Mouse (Mus musculus) gastrocnemius, adult 2 months (tissue): ENCODE measurements around the gene Gm16181. TPM values are rescaled to one million over a fixed set of nuclear protein-coding genes. Genes with fewer than 3 reads are reported as not detected.
A peak's percentile ranks its signal among the peaks of the same experiment; 100 is the strongest.

ENCODE experiments used
- DNase-seq: peaks from one replicate; pipeline ENCODE4 v3.0.0; 2022
- H3K27ac ChIP-seq: fragments of 200-600 bp; 2 replicates; pipeline ENCODE4 v1.8.1; 2022; ENCODE audit warnings: mild to moderate bottlenecking
- H3K4me3 ChIP-seq: fragments of 200-600 bp; 2 replicates; pipeline ENCODE4 v1.8.1; 2022; ENCODE audit warnings: mild to moderate bottlenecking, moderate library complexity
- CTCF ChIP-seq: fragments of 200-600 bp; IDR thresholded peaks from 2 replicates; pipeline ENCODE4 v1.8.1; 2022; ENCODE audit warnings: antibody characterized with exemption, mild to moderate bottlenecking, moderate library complexity
- intact Hi-C: fragments of 180-260 bp; cut with DNase I; formaldehyde crosslinking; loops from one replicate; pipeline ENCODE4 v1.15.1; 2025
- microRNA-seq: library from miRNA; unstranded; fragments of <30 nt; microRNA quantifications from one replicate; pipeline ENCODE4 v1.2.0, GENCODE M21; 2021
- total RNA-seq, 2 experiments: library from RNA; stranded (reverse); gene quantifications; 2 replicates each; pipeline ENCODE4 v1.2.3; 2021

Gene Gm16181
- total RNA-seq, 2 experiments from 2014 or later: not detected

DNA sequence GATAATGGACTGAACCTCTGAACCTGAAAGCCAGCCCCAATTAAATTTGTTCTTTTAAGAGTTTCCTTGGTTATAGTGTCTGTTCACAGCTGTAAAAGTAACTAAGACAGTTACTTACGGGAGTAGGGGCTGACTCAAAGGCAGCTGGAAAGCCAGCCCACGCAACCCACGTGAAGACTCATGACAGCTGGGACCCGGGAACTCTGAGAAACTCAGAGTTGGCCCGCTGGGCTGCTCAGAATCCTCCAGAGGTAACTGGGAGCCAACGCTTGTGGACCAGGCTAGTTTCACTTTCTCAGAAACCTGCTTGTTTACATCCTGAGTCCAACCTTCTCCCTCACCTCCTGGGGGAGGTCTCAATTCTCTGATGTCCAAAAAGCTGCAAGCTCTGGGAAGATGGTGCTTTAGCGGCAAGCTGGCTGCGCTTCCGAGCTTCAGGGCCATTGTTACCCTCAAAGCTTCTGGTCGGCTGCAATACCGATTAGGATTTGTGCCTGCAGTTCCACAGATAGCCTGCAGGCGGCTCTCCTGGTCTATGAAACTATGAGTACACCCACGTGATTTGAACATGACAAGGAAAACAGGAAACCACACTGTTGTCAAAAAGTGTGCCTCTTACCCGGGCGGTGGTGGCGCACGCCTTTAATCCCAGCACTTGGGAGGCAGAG, 37.3 kb downstream of the Gm16181 start:
- peak overlapping the region; percentile 70 for H3K4me3 ChIP-seq
- intact Hi-C loops: loop anchor here (1.0 to 2.0 kb wide), 2 partner anchors 16 to 45 kb away; no protein-coding TSS in a partner anchor
- H3K27ac ChIP-seq: peak overlapping the region; percentile 85
- TF ChIP-seq CTCF: peak; percentile 95; the same call in 1 of the 2 replicates
- DNase-seq: peak; percentile 94

GRCm38 (mm10) chr17:35258492-35259478, 38.2 kb downstream of the Gm16181 start:
- peak; percentile 29 for TF ChIP-seq CTCF
- intact Hi-C loops: loop anchor here (1.0 to 2.0 kb wide), 2 partner anchors 16 to 44 kb away; no protein-coding TSS in a partner anchor
- Histone ChIP-seq H3K27ac (peak overlapping the region; percentile 85), H3K4me3 (peak overlapping the region; percentile 70)
- DNase-seq: peak; percentile 67

DNA sequence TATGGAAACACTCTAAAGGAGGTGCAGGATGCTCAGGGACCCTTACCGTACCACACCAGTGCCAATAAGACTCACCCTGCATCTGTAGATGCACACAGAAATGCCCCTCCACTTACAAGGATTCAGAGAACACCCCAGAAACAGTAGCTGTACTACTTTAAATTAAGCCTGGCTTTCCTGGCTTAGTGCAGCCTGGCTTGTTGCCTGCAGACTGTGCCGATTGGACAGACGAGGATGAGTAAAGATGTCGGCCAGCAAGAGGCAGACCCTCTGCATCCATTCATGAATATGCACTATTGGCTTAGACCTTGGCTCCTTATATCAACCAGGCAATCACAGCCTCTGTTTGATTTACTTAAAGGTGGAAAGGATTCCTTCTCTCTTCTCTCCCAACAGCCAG, 39.0 kb downstream of the Gm16181 start:
- DNase-seq: no peak
- Histone ChIP-seq H3K27ac (peak overlapping the region; percentile 85), H3K4me3 (no peak overlapping the region)
- intact Hi-C loops: loop anchor here (2.0 kb wide), 1 partner anchor 43 kb away; no protein-coding TSS in a partner anchor
- no peak for TF ChIP-seq CTCF

DNA sequence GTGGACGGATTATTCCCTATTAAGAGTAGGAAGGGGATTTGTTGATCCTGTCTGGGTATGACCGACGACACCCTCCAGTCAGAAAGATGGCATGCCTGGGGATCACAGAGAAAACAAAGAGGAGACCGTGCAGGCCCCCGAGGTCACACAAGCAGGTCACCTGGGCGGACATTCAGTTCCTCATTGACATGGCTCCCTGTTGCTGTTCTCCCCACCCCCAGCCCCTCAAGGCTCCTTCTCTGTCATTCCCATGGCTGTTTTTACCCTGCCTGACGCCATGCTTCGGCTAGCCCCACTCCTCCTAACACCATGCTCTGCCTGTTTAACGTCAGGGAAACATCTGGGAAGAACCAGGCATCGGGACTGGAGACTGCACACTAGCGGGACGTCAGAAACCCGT, 41.0 kb downstream of the Gm16181 start:
- no peak for TF ChIP-seq CTCF
- Histone ChIP-seq H3K27ac (peak overlapping the region; percentile 86), H3K4me3 (no peak overlapping the region)
- intact Hi-C loops: no loop called here
- no peak for DNase-seq

DNA sequence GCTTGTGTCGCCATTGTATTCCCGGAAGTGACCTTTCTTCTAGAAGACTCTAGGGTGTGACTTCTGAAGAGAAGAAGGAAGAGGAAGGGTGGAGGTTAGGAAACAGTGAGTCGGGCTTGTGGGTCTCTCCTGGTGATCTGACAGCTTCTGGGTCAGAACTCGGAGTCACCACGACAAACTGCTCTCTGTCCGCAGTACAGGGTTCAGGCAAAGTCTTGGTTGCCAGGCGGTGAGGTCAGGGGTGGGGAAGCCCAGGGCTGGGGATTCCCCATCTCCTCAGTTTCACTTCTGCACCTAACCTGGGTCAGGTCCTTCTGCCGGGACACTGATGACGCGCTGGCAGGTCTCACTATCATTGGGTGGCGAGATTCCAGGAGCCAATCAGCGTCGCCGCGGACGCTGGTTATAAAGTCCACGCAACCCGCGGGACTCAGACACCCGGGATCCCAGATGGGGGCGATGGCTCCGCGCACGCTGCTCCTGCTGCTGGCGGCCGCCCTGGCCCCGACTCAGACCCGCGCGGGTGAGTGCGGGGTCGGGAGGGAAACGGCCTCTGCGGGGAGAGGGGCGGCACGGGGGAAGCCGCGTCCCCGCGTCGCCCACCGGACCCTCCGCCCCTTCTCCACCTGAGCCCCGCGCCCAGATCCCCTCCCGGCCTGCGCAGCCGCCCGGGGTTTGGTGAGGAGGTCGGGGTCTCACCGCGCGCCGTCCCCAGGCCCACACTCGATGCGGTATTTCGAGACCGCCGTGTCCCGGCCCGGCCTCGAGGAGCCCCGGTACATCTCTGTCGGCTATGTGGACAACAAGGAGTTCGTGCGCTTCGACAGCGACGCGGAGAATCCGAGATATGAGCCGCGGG, 42.3 kb downstream of the Gm16181 start, which contains the start of gene H2-D1:
TSS of gene H2-D1 (plus strand) at position 67 of the 859 bp plus-strand sequence.
- Histone ChIP-seq H3K4me3 (peak within 1 kb of the TSS; percentile 89), H3K27ac (peak within 1 kb of the TSS; percentile 86)
- intact Hi-C loops: no loop called here
- peak; percentile 99 for DNase-seq
- no peak for TF ChIP-seq CTCF

DNA sequence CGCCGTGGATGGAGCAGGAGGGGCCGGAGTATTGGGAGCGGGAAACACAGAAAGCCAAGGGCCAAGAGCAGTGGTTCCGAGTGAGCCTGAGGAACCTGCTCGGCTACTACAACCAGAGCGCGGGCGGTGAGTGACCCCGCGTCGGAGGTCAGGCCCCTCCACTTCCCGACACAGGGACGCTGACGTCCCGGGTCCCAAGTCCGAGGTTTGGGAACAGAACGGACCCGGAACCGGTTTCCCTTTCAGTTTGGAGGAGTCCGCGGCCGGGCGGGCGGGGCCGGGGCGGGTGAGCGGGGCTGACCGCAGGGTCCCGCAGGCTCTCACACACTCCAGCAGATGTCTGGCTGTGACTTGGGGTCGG, 42.9 kb downstream of the Gm16181 start:
- no peak for DNase-seq
- TF ChIP-seq CTCF: no peak

DNA sequence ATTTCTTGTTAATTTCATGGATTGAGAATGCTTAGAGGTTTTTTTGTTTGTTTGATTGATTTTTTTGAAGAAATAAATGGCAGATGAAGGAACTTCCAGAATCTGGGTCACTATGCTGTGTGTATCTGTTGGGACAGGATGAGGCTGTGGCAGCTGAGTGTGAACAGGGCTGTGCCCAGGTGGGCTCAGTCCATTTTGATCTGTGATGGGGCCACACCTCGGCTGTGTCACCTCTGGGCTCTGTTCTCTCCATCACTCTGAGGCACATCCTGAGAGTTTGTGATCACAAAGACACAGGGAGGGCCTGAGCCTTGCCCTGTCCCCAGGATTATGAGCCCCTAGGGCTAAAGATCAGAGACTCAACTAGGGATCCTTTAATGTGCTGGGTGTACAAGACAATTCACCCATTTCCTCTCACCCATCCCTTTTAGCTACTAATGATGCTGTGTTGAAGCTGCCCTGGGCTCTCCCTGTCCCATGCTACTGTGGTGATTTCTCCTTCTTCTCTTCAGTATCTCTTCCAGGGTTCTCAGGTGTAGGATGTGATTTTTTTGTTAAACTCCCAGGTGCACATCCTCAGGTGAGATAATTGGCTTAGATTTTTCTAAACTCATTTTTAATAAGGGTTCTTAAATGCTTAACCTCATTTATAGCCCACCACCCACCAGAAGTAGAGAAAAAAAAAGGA, 46.9 kb downstream of the Gm16181 start:
- no peak for TF ChIP-seq CTCF
- intact Hi-C loops: loop anchor here (1.0 kb wide), 1 partner anchor 1272 kb away; no protein-coding TSS in a partner anchor
- Histone ChIP-seq H3K4me3 (no peak overlapping the region), H3K27ac (no peak overlapping the region)
- no peak for DNase-seq

More for the DNA sequence above, 42.9 kb downstream of the Gm16181 start:
- Histone ChIP-seq H3K4me3 (peak overlapping the region; percentile 89), H3K27ac (peak overlapping the region; percentile 86)
- intact Hi-C loops: no loop called here

- intact Hi-C loops: no loop called here
- no peak for TF ChIP-seq CTCF
- no peak overlapping the region for H3K4me3 ChIP-seq
- H3K27ac ChIP-seq: no peak overlapping the region
- DNase-seq: no peak
These were observed 49.2 kb downstream of the Gm16181 start for GRCm38 (mm10) chr17:35269653-35270347.

- DNase-seq: no peak
- Histone ChIP-seq H3K4me3 (no peak overlapping the region), H3K27ac (no peak overlapping the region)
- intact Hi-C loops: no loop called here
- TF ChIP-seq CTCF: no peak
These were observed 51.6 kb downstream of the Gm16181 start for GRCm38 (mm10) chr17:35272249-35272648.

Small RNAs within 50 kb of the gene (microRNA-seq; reads per million reads assigned to microRNA genes)
- gene Mir6973a (not detected), gene Mir6974 (not detected), gene Mir6975 (not detected), gene Mir8094 (not detected)

Other genes with a start within 250 kb of the Gm16181 start
- 10 to 100 TPM in 1 of 2 experiments, 1 to 10 TPM in 1; 6.8 to 14.1 TPM for gene Hspa1a, start 248.7 kb upstream of the Gm16181 start, total RNA-seq
- 10 to 100 TPM; 14.9 to 31.2 TPM for gene Hspa1l, start 248.1 kb upstream of the Gm16181 start, total RNA-seq
- 10 to 100 TPM; 15.2 to 17.0 TPM for gene Lsm2, start 239.0 kb upstream of the Gm16181 start, total RNA-seq
- 10 to 100 TPM; 31.0 to 35.2 TPM for gene Vars, start 219.8 kb upstream of the Gm16181 start, total RNA-seq
- gene Vwa7, start 204.3 kb upstream of the Gm16181 start, total RNA-seq: 10 to 100 TPM in 1 of 2 experiments, 1 to 10 TPM in 1; 7.8 to 14.4 TPM
- not detected for gene Sapcd1, start 192.8 kb upstream of the Gm16181 start, total RNA-seq
- not detected for gene Msh5, start 174.1 kb upstream of the Gm16181 start, total RNA-seq
- gene Clic1, start 170.9 kb upstream of the Gm16181 start, total RNA-seq: 10 to 100 TPM in 1 of 2 experiments, 1 to 10 TPM in 1; 7.2 to 11.3 TPM
- 1 to 10 TPM; 6.9 to 9.3 TPM for gene Ddah2, start 161.8 kb upstream of the Gm16181 start, total RNA-seq
- not detected for gene Ly6g6c, start 155.4 kb upstream of the Gm16181 start, total RNA-seq
- gene Mpig6b, start 154.7 kb upstream of the Gm16181 start, total RNA-seq: not detected
- gene Ly6g6e, start 143.9 kb upstream of the Gm16181 start, total RNA-seq: not detected
- gene Ly6g6d, start 142.8 kb upstream of the Gm16181 start, total RNA-seq: 1 to 10 TPM in 1 of 2 experiments, under 1 TPM in 1; 0.50 to 1.9 TPM
- not detected for gene Ly6g6f, start 135.2 kb upstream of the Gm16181 start, total RNA-seq
- gene Abhd16a, start 131.6 kb upstream of the Gm16181 start, total RNA-seq: 10 to 100 TPM; 74.2 to 99.7 TPM
- gene Ly6g5c, start 112.6 kb upstream of the Gm16181 start, total RNA-seq: not detected
- under 1 TPM in 1 of 2 experiments, not detected in 1; 0.36 TPM for gene Ly6g5b, start 105.4 kb upstream of the Gm16181 start, total RNA-seq
- 1 to 10 TPM; 8.5 to 8.7 TPM for gene Gpank1, start 99.4 kb upstream of the Gm16181 start, total RNA-seq
- gene Csnk2b, start 98.8 kb upstream of the Gm16181 start, total RNA-seq: 100 to 1,000 TPM; 186 to 187 TPM
- 10 to 100 TPM; 13.6 to 24.6 TPM for gene D17H6S53E, start 94.5 kb upstream of the Gm16181 start, total RNA-seq
- not detected for gene Apom, start 88.8 kb upstream of the Gm16181 start, total RNA-seq
- gene Bag6, start 85.7 kb upstream of the Gm16181 start, total RNA-seq: 100 to 1,000 TPM; 233 to 244 TPM
- 100 to 1,000 TPM in 1 of 2 experiments, 10 to 100 TPM in 1; 98.7 to 120 TPM for gene Prrc2a, start 55.9 kb upstream of the Gm16181 start, total RNA-seq
- under 1 TPM in 1 of 2 experiments, not detected in 1; 0.75 TPM for gene Aif1, start 44.8 kb upstream of the Gm16181 start, total RNA-seq
- gene Lst1, start 32.4 kb upstream of the Gm16181 start, total RNA-seq: 1 to 10 TPM in 1 of 2 experiments, under 1 TPM in 1; 0.67 to 1.2 TPM
- gene Ltb, start 26.4 kb upstream of the Gm16181 start, total RNA-seq: not detected
- gene Tnf, start 18.8 kb upstream of the Gm16181 start, total RNA-seq: not detected
- under 1 TPM in 1 of 2 experiments, not detected in 1; 0.41 TPM for gene Lta, start 15.5 kb upstream of the Gm16181 start, total RNA-seq
- 1 to 10 TPM; 1.9 to 2.0 TPM for gene Atp6v1g2, start 12.8 kb downstream of the Gm16181 start, total RNA-seq
- 1 to 10 TPM; 7.0 to 7.8 TPM for gene Nfkbil1, start 15.0 kb downstream of the Gm16181 start, total RNA-seq
- gene Ddx39b, start 20.9 kb downstream of the Gm16181 start, total RNA-seq: 10 to 100 TPM; 83.8 to 94.7 TPM
- 10 to 100 TPM; 30.4 to 38.5 TPM for gene H2-D1, start 41.9 kb downstream of the Gm16181 start, total RNA-seq
- under 1 TPM; 0.25 to 0.36 TPM for gene H2-Q1, start 99.6 kb downstream of the Gm16181 start, total RNA-seq
- under 1 TPM; 0.17 to 0.20 TPM for gene H2-Q2, start 121.4 kb downstream of the Gm16181 start, total RNA-seq
- 1 to 10 TPM; 3.1 to 3.5 TPM for gene H2-Q4, start 158.8 kb downstream of the Gm16181 start, total RNA-seq
- gene H2-Q6, start 204.0 kb downstream of the Gm16181 start, total RNA-seq: under 1 TPM in 1 of 2 experiments, not detected in 1; 0.18 TPM
- under 1 TPM; 0.61 to 0.82 TPM for gene H2-Q7, start 218.3 kb downstream of the Gm16181 start, total RNA-seq
- under 1 TPM; 0.05 to 0.33 TPM for gene H2-Q10, start 249.3 kb downstream of the Gm16181 start, total RNA-seq